Mouse (Mus musculus) R1 (cell line): ENCODE measurements around the gene Ppib.

ENCODE experiments used
- DNase-seq: peaks from one replicate; pipeline ENCODE4 v3.0.0-alpha.2; 2018; ENCODE audit warnings: low read depth, low spot score

Ppib gene

DNA sequence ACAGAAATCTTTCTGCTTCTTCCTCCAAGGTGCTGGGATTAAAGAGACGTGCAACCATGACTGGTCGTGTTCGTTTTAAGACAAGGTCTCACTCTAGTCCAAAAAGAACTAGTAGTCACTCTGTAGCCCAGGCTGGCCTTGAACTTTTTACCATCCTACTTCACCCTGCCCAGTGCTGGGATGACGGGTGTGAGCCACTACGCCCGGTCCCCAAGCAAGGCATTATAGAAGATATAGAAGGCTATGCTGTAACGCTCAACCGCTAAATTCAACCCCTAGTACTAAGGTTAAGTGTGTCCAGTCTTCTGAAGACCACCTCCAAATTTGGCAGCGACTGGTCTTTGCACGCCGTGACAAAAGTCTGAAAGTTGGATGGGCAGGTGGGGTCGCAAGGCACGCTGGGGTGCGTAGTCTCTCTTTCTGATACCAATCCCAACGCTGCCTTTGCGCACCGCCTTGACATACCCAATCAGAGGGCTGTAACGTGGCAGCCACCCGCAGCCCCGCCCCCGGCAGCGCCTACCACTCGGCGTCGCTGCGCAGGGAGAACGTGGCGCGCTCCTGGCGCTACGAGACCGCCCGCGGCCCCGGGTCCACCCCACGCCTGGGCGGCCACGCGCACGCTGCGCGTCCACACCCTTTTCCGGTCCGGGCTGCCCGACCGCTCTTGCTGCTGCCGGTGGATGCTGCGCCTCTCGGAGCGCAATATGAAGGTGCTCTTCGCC is at the start of gene Ppib:
Gene Ppib (plus strand): TSS at position 640 of the 725 bp plus-strand sequence.
- DNase-seq = peak; percentile 97

DNA sequence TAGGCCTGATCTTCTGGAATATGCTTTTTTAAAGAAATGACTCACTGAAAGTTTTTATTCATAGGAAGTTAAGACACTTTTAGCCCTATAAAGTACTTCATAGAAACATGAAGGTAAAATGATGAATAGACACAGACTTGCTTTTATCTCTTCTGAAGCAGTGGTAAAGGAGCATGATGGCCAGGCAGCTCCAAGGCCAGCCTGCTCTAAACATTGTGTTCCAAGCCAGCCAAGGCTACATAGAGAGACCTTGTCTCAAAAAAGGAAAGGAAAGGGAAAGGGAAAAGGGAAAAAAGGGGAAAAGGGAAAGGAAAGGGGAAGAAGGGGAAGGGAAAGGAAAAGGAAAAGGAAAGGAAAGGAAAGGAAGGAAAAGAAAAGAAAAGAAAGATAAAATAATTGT is 39.4 kb upstream of the Ppib start:
- no peak for DNase-seq

DNA sequence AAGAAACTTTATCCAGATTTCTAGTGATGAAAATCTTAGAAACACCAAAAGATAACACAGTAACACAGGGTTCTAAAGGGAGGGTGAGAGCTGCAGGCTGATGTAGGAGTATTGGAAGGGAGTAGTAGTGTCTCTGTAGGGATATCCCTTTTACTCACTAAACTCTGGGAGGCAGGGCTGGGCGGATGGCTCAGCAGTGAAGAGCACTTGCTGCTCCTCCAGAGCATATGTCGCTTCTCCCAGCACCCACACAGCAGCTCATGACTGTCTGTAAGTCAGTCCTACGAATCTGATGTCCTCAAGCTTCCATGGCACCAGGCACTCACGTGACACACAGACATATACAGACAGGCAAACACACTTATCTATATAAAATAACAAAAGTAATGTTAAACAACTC is 21.9 kb upstream of the Ppib start:
- no peak for DNase-seq

DNA sequence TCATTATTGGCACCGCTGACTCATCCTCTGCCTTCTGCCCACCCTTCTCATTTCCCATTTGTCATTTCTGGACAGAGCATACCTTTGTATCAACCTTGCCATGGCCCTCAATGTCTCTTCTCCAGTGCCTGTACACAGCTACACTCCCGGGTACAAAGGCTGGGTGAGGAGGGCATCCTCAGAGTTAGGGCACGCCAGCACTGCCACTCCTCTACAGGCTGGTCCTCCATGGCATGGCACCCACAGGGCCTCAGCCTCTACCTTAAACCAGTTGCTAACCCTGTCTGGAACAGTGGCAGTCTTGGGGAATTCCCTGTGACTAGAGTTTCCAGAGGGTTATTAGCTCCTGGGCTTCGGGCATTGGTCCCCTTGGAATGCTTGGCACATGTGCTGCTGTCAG is 21.4 kb upstream of the Ppib start:
- no peak for DNase-seq

DNA sequence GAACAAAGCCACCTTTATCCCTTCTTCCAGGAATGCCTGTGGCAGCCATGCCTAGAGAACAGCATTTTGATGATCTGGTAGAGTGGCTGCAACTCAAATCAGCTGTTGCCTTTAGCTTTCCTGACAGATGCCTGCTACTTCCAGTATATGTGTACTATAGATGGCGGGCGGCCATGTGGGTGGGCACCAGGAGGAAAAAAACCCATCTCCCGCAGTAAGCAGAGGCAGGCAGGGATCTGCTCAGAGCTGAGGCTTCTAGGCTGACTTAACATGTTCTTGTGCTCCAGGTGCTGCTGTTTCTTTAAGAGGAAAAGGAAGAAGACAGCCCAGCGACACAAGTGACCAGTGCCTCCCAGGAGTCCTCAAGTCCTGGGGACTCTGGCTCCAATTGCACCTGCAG is 20.7 kb upstream of the Ppib start:
- DNase-seq = no peak

DNA sequence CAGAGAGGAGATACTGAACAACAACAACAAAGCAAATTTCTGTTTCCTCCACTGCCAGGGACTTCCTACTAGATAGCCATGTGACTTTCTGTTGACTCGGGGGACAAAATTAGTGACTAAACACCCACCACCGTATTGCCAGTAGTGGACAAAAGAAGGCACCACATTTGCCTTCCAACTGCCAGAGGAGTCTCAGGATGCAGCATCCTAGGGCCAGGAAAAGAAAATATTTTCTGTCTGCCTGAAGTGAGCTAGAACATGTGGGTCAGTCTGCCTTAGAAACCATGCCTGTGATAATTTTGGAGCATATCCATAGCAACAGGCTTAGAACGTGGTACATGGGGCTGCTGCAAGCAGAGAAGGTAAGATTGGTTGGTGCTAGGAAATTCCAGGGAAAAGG is 19.2 kb upstream of the Ppib start:
- no peak for DNase-seq

DNA sequence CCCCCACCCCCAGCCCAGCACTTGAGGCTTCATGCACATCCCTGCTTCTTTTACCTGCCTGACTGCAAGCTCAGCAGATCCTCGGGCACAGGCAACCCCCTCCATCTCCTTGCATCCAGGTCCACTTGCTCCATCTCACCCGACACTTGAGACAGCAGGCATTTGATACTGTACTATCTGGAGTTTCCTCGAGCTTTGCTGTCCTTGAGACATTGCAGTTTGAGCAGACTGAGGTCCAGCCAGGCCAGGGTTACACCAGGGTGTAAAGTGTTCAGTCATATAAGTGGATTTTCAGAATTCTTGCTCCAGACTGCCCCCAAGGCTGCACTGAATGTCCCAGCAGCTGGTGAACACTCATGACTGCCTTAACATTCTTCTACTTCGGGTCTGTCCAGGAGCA is 17.7 kb upstream of the Ppib start:
- DNase-seq = no peak

DNA sequence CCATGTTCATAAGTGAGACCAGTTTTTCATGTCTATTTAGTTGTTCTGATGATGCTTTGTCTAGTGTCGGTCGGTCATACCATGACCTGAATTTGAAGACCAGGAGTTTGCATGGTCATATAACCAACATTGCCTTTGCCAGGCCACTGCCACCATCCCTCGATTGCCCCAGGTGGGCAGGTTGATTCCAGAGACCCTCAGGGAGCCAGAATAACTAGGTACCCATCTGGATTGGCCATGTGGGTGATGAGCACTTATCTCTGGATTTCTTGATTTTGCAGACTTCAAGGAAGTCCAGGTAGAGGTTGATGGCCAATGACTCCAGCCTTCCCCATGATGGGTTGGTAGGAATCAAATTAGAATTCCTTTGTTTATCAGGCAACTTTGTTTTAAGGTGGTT is 16.8 kb upstream of the Ppib start:
- no peak for DNase-seq

DNA sequence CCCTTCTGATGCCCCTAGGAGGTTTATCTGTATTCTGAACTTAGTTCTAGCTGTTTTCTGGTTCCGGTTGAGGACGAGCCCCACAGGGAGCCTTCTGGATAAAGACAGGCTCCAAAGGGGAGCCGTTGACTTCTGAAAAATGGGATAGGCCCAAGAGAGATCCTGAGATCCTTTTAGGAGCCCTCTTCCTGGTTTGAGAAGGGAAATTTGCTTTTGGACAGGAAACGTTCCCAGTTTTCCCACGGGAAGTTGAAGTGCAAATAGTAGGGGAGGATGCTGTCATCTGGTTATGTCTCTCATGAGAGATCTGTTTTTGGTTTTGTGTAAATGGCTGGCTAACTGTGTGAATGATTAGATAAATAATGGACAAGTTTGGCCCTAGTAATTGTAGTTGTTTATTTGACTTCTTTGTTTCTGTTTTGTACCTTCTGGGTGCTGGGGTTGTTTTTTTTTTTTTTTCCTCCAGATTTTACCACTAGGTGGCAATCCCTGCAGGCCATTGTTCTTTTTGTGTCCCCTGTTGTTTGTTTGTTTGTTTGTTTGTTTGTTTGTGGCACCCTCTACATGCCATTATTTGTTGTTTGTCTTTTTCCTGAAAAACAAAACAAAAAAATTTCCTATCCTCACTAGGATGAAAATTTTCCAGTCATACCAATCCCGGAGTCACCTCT is 10.0 kb upstream of the Ppib start:
- DNase-seq = no peak

DNA sequence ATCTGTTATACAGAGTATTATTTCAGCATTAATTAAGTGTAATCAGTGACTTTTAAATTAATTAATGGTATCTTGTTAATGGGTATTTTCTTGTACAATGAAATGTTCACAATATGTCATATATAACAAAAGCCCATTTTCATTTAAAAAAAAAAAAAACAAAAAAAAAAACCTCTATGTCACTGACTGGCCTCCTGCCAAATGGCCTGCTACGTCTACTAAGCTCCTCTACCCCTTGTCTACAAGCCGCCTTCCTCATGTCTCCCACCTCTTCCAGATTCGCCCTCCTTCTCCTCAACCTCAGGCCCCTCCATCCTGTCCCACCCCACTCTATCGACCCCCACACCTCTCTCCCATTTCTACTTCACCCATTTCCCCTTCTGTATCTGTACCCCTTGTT is 8.5 kb upstream of the Ppib start:
- DNase-seq = no peak

DNA sequence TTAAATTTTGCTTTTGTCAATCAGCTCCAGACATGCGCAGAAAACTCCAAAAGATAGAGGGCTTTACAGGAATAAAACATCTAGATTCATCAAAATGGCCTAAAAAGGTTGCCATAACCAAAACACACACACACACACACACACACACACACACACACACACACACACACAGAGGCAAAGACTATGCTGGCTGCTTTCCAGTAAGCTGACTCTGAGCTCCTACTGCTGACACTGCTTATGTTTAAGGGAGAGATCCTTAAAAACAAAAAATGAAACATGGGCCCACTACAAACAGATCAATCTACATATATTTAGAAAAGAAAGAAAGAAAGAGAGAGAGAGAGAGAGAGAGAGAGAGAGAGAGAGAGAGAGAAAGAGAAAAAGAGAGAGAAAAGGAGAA is 7.3 kb upstream of the Ppib start:
- DNase-seq = no peak

DNA sequence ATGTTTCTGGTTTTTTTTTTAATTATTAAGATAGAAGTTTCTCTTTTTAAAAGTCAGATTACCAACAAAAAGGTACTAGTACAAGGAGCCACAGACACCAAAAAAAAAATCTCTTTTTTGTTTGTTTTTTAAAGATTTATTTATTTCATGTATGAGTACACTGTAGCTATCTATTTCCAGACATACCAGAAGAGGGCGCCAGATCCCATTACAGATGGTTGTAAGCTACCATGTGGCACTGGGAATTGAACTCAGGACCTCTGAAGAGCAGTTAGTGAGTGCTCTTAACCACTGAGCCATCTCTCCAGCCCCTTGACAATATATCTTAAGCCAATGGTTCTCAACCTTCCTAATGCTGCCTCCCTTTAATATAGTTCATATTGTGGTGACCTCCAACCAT is 6.4 kb upstream of the Ppib start:
- peak; percentile 36 for DNase-seq

DNA sequence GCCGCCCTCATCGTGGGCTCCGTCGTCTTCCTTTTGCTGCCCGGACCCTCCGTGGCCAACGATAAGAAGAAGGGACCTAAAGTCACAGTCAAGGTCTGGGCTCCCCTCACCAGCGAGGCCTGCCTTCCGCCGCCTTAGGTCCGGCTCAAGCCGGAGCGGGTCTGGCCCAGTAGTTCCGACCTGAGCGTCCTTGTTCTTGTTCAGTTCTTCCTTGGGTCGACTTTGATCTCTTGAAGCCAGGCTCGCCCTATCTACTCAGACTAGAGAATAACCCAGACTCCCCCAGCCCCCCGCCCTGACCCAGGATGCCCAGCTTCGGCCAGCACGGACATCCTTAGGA is 256 bp downstream of the Ppib start:
- DNase-seq = no peak

DNA sequence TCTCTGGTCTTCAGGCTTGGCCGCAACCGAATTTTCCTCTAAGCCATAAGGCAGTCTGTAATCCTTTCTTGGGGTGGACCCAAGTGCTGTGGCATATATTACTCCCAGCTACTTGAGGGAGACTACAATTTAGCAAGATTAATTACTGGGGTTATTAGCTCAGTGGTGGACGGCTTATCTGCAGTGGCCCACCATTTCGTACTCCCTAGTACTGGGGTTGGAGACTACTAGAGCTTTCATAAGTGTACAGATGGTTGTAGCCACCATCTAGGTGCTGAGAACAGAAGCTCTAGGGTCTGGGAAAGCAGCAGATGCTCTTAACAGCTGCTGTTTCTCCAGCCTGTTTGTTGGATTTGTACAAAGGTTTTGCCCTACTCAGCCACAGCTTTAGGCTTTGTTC is 964 bp downstream of the Ppib start:
- no peak for DNase-seq

DNA sequence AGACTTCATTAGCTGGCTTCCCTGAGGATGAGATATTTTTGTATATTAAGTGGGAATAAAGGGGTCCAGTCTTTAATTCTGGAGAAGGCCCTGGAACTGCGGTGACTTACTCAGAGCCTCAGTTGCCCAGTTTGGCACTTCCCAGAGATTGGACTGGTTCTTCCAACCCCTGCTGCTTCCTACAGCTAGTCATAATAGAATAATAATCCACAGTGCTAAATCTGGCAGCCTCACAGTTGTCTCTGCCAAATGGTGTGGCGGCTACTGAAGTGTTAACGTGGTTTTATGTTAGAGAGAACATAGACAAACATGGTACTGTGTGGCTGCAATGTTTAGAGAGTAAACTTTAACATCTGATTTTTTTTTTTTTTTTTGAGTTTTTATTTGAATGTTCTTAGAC is 1.6 kb downstream of the Ppib start:
- no peak for DNase-seq

DNA sequence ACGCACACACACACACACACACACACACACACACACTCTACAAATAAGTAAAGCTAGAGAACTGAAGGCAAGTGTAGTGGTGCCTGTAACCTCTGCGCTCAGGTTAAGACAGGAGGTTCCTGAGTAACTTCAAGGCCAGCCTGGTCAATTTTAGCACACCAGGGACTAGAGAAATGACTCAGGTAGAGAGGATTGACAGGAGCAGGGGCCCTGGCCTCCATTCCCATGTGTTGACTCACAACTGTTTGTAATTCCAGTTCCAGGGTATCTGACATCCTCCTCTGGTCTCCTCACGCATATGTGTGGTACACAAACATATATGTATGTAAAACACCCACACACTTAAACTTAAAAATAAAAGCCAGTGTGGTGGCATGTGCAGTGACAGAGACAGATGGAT is 3.4 kb downstream of the Ppib start:
- DNase-seq = no peak

DNA sequence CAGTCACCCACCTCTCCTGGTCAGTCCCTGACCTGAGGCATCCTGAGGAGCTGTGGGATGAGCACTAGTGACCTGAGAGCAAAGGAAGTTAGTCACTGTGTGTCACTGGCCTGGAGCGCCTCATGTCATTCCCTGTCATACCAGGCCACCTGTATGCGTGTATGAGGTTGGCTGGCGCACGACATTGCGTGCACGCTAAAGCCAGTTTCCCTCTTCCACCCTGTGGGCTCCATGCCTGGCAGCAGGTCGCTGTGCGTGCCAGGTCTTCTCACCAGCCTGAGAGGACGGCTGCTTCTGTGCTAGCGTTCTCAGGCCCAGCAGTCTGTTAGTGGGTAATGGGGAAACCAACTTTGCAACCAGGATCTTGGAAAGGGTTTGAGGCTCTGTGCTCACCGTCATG is 4.3 kb downstream of the Ppib start:
- no peak for DNase-seq

DNA sequence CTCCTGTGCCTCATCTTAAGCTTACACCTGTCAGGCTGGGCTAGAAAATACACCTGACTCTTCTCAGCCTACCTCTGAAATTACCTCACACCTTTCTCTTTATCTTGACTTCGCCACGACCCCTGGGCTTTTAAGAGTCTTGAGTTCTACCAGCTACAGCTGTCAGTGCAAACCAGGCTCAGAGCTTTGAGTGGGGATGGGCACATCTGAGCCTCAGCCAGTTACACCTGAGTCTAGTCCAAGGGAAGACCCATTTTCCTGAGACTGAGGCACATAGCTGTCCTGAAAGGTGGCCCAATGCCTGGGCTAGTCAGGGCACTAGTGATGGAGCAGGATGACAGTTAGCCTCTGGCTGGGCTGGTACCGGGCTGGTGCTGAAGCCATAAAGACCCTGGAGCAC is 6.8 kb downstream of the Ppib start:
- DNase-seq = no peak

DNA sequence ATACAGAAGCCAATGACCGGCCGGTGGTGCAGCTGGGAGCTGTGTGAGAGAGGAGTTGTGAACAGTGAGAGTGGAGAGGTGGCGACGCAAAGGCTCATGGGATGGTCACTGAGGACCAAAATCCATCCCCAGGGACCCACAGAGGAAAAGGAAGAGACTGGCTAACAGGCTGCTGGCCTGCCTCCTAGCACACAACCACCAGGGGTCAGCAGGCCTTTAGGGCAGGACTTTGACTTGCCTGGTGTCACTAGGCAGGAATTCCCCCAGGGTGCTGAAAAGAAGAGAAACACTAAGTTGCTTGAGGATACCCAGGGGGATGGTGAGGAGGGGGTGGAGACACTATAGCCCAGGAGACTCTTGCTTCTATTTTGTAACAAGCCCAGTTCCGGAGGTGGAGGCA is 7.5 kb downstream of the Ppib start:
- DNase-seq = peak; percentile 61

DNA sequence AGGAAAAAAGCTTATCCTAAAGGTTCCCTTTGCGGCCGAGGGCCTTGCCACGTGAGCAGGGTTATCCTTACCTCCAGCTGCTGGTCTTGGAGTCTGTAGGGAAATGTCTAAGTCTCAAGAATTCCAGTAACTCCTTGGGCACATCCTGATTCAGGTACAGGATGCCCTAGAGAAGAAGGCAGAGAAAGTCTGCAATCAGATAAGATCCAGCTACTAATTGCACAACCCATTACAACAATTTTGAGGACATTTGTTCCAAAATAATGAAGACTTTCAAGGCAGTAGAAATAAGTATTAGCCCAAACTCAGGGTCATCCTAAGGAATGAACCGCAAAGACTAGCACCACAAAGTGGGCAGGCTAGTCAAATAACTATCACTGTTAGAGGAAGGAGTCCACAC is 8.0 kb downstream of the Ppib start:
- no peak for DNase-seq

DNA sequence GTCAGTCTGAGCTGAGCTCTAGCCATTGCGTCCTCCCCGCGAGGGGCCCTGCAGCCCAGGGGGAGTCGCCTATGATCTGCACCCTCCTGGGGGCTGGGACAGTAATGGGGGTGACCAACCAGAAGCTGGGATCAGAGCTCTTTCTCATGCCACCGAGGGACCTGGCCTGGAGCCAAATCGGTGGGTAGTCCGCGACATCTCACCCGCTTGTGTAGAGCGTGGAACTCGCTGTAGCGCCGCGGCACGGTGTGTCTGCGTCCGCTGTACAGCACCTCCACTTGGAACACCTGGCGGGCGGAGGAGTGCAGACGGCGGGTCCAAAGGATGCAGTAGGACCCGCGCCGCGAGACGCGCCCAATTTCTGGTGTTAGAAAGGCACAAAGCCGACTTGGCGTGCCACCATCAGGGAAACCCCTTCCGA is 9.0 kb downstream of the Ppib start:
- peak; percentile 65 for DNase-seq

DNA sequence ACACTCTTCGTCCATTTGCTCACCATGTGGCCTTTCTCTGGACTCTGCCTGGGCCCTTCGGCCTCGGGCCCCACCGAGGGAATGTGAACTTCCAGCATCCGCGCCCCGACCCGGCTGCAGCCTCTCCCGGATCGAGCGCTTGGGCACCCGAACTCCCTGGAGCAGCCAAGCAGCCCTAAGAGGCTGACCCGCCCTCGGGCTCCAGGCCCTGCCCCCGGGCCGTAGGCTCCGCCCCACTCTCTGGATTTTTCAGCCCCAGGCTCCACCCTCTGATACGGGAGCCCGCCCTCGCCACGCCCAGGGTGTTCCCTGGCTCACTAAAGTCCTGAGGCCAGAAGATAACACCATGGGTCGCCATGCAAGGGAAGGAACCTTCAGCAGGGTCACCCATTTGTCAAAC is 9.6 kb downstream of the Ppib start, which contains the start of gene Snx22:
Gene Snx22 (minus strand): TSS at position 137 of the 400 bp plus-strand sequence.
- DNase-seq = peak; percentile 91

DNA sequence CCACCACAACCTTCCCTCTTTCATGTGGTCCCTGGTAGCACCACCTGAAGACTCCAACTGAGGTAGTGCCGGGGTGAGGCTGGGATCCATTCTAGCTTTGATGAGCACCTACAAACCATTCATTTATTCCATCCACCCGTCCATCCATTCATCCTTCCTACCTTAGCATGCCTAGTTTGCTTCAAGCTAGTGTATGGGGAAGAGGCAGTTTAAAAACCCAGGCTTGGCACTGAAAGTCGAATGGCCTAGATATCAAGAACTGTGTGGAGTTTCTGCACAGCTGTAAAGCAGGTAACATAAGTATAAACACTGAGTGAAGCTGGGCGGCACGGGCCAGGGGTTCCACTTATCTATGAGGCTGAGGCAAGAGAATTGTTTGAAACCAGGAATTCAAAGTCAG is 10.1 kb downstream of the Ppib start:
- no peak for DNase-seq

DNA sequence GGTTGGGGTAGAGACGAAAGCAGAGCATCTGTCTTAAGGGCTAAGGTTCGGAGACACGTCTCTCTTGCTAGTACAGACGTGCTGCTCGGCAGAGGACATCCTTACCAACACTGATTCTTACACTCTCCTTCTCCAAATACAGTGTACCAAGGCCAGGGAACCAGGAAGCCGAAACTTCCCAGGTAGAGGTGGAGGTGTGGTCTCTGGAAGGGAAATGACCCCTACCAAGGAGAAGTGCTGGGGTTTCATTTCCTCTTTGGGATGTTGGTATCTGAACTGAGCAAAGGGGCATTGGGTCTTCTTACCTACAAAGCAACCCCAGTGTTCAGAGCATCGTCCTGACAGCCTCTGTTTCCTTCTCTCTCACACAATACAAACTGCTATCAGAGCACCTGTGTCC is 12.7 kb downstream of the Ppib start:
- DNase-seq = no peak
